Mouse (Mus musculus) retina, postnatal 7 days (tissue): ENCODE results near the gene Hbb-bh1.
"Not testable (repeated sequence)": the region's sequence is repeated elsewhere in the genome, so short reads cannot be mapped to it uniquely, and the experiment has no call there.

Experiments
- DNase-seq: peaks from one replicate; pipeline ENCODE4 v3.0.0-alpha.2; 2012; ENCODE audit warnings: low read depth, low spot score

Hbb-bh1 gene

GRCm38 (mm10) chr7:103843034-103843433 is at the start of gene Hbb-bh1:
Hbb-bh1 (minus strand) TSS chr7:103843164.
- no peak for DNase-seq

GRCm38 (mm10) chr7:103886152-103886551 is 43.2 kb upstream of the Hbb-bh1 start, which contains the start of gene Olfr66:
Olfr66 (minus strand) TSS chr7:103886252.
- DNase-seq = no peak

GRCm38 (mm10) chr7:103877093-103877492 is 34.1 kb upstream of the Hbb-bh1 start:
- no peak for DNase-seq

- no peak for DNase-seq
These were observed 31.5 kb upstream of the Hbb-bh1 start for GRCm38 (mm10) chr7:103874451-103874850.

- DNase-seq = no peak
These were observed 30.1 kb upstream of the Hbb-bh1 start for GRCm38 (mm10) chr7:103873064-103873463.

GRCm38 (mm10) chr7:103870667-103871066 is 27.7 kb upstream of the Hbb-bh1 start:
- no peak for DNase-seq

- DNase-seq = no peak
These were observed 22.8 kb upstream of the Hbb-bh1 start for GRCm38 (mm10) chr7:103865716-103866115.

- no peak for DNase-seq
These were observed 18.6 kb upstream of the Hbb-bh1 start for GRCm38 (mm10) chr7:103861531-103861930.

GRCm38 (mm10) chr7:103860855-103861254 is 17.9 kb upstream of the Hbb-bh1 start:
- no peak for DNase-seq

- DNase-seq = no peak
These were observed 16.1 kb upstream of the Hbb-bh1 start for GRCm38 (mm10) chr7:103859076-103859475.

GRCm38 (mm10) chr7:103854669-103855068 is 11.7 kb upstream of the Hbb-bh1 start:
- no peak for DNase-seq

- no peak for DNase-seq
These were observed 10.1 kb upstream of the Hbb-bh1 start, which contains the start of gene Hbb-y for GRCm38 (mm10) chr7:103853090-103853489. Hbb-y (minus strand) TSS chr7:103853216.

- DNase-seq = no peak
These were observed 1.8 kb upstream of the Hbb-bh1 start for GRCm38 (mm10) chr7:103844525-103845325.

GRCm38 (mm10) chr7:103840268-103840667 is 2.7 kb downstream of the Hbb-bh1 start, which contains the start of gene Hbb-bh2:
Hbb-bh2 (minus strand) TSS chr7:103840520.
- DNase-seq = no peak

GRCm38 (mm10) chr7:103827808-103828207 is 15.2 kb downstream of the Hbb-bh1 start, which contains the start of gene Hbb-bs:
Hbb-bs (minus strand) TSS chr7:103828096.
- no peak for DNase-seq

GRCm38 (mm10) chr7:103827139-103827538 is 15.8 kb downstream of the Hbb-bh1 start:
- DNase-seq = not testable (repeated sequence)

GRCm38 (mm10) chr7:103826255-103826887 is 16.6 kb downstream of the Hbb-bh1 start:
- DNase-seq = no peak

GRCm38 (mm10) chr7:103825536-103826254 is 17.3 kb downstream of the Hbb-bh1 start:
- DNase-seq = no peak

GRCm38 (mm10) chr7:103824597-103824996 is 18.4 kb downstream of the Hbb-bh1 start:
- no peak for DNase-seq

- not testable (repeated sequence) for DNase-seq
These were observed 27.9 kb downstream of the Hbb-bh1 start for GRCm38 (mm10) chr7:103815085-103815484.

- DNase-seq = no peak
These were observed 29.2 kb downstream of the Hbb-bh1 start, which contains the start of gene Hbb-bt for GRCm38 (mm10) chr7:103813766-103814165. Hbb-bt (minus strand) TSS chr7:103813996.

GRCm38 (mm10) chr7:103813152-103813551 is 29.8 kb downstream of the Hbb-bh1 start:
- DNase-seq = not testable (repeated sequence)
